Mouse (Mus musculus): Measurements from ENCODE around the gene 2310079G19Rik.

2310079G19Rik gene

DNA sequence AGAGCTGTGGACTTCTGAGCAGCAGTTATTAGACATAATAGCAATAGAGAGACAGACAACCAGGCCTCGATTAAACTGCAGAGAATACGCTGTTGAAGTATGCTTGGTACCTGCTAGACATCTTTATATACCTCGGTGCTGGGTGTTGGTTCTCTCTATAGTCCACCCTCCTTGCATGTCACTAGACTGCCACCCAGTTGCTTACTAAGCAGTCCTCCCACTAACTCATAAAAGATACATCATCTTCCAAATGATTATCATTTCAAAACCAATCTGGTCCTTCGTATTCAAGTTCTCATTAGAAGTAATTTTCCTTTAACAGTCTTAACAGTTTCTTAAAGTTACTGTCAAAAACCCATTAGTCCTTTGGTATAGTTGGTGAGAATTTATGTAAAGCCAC lies at the start of gene 2310079G19Rik:
TSS of gene 2310079G19Rik (minus strand) at position 101 of the 400 bp plus-strand sequence.
- no peak for DNase-seq (ENCODE audit: low spot score)

DNA sequence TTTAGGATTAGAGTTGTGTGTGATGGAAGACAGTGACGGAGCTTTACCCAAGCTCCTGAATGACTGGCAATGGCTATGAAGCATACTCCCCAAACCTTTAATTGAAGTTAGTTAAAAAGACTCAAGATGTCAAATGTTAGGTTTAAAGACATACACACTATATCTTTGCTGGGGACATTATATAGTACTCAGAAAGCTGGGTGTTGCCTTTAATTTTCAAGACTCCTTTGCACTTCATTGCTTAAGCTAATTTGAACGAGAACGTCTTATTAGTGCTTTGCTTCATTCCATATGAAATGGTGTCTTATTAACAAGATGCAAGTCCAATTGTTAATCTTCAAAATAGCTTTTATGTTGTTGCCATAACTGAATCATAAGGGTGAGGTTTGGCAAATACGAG lies 44.1 kb upstream of the 2310079G19Rik start, which contains the start of gene Krtap27-1:
TSS of gene Krtap27-1 (minus strand) at position 101 of the 400 bp plus-strand sequence.
- DNase-seq (ENCODE audit: low spot score), result no peak

DNA sequence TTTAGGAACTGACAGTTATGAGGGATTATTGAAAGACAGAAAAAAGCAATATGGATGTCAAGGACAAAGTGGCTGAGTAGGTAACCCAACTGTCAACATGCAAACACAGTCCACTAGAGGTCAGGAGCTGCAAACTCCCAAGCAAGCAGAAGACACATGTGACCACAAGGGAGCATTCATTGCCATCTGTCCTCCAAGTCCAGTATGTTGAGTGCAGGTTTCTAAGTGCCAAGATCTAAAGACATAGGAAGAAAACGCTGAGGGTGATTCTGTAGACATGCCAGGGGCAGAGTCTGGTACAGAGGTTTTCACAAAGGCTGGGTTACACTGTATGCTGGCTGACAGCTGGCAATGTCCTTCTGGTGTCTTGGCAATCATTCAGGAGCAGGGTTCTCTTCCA lies 30.0 kb upstream of the 2310079G19Rik start:
- no peak for DNase-seq (ENCODE audit: low spot score)

DNA sequence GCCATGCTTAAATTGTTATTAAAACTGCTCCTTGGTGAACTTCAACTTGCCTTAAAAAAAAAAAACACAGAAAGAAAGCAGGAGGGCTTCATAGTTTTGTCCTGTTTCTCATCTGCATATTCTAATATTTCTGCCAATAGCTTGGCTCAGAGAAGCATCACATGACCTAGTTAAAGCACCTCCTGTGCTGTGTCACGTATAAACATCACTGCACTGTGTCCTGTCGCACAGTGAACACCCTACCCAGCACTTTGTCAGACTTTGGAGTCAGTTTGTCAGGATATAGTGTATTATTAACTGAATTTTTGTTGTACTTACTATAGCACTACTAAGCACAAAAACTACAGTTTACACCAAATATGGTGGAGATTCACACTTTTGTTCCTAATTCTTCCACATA lies 24.5 kb upstream of the 2310079G19Rik start:
- no peak for DNase-seq (ENCODE audit: low spot score)

DNA sequence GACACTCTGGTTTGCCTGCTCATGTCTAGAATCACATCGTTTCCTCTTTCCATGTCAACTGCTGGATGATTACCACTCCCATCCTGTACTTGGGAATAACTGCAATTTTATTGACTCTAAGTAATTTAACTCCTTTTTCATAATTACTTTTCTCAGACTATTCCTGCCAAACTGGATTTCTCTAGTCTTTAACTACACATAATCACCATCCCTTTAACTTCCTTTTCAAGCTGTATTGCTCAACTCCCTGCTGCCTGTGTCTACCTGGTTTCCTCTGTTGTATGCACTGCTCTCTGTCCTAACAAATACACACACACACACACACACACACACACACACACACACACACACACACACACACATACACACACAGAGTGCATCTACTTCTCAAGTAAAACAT lies 23.6 kb upstream of the 2310079G19Rik start:
- DNase-seq (ENCODE audit: low spot score), result no peak

DNA sequence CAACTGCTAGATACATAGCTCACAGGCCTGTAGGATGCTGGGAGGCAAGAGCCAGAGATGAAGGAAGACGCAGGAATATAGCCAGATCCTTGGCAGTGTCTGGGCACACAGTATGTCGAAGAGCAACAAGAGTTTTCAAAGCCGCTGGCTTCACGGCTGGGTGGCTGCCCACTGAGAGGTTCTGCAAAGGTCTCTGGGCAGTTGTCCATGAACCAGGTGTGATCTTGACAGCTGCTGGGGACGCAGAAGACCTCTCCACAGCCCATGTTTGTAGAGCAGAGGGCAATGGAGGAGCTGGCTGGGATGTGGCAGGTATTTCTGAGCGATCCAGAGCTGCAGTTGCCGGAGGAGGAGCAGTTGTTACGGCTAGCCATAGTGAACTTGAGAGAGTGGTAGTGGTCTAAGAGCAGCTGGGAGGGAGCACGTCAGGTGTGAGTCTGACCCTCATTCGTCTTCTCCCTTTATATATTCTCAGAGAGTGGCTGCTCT lies 19.9 kb upstream of the 2310079G19Rik start, which contains the start of gene Krtap26-1:
TSS of gene Krtap26-1 (minus strand) at position 439 of the 489 bp plus-strand sequence.
- no peak for DNase-seq (ENCODE audit: low spot score)

DNA sequence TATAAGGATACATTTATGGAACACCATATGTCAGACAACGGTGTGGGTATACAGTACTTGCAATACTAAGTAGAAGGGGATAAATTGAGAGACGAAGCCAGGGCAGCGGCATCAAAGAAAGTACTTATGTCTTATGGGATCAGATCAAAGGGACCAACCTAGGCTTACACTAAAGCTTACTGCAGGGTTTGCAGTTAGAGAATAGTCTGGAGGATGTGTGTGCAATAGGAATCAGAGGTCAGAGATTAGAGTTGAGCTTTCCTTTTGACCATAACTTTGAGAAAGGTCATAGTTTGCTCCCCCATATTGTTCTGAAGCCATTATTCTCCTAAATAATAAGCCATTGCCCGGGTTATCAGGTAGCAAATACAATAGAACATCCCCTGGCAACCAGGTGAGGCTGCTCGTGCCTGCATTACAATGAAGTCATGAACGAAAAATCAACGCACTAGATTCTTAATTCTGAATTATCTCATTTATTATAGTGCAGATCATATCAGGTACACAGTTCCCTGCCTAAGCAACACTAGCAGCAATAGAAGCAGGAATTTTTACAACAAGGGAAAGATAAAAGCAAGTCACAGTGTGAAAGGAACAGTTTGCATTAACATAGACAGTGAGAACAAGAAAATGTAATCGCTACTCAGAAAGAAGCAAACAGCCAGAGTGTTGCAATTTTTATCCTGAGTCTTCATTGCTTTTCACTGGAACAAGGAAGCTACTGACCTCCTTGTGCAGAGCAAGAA lies 19.1 kb upstream of the 2310079G19Rik start:
- no peak for DNase-seq (ENCODE audit: low spot score)

DNA sequence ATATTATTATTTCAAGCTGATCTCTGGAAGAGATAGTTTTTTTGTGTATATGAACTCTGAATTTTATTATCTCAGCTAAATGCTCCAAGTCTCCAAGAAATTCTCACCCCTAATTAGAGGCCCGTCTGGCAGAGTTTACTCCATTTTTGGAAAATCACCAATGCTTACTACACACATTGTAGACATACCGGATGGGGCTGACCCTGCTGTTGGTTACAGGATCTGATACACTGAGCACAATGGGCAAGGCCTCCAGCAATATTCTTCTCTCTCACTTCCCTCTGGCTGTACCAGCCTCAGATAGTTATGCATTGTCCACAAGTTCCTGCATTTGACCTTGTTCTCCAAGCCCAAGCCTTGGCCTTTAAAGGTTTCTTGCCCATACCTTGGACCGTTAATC lies 12.6 kb upstream of the 2310079G19Rik start:
- no peak for DNase-seq (ENCODE audit: low spot score)

DNA sequence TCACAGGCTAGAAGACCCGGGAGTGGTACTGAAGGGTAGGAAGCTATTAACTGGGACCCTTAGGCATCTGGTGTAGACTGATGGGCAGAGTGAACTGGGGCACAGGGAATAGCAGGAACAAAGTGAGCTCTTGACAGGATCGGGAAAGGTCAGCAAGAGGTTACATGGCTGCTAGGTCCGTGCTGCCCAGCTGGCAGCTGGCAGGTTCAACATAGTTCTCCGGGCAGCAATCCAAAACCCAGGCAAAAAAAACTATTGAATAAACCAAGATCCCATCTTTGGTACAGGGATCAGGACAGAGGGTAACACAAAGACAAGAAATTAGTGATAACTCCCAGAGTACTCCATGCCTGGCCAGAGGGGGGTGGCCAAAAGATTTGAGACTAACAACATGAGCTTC lies 7.7 kb upstream of the 2310079G19Rik start:
- DNase-seq (ENCODE audit: low spot score), result no peak

DNA sequence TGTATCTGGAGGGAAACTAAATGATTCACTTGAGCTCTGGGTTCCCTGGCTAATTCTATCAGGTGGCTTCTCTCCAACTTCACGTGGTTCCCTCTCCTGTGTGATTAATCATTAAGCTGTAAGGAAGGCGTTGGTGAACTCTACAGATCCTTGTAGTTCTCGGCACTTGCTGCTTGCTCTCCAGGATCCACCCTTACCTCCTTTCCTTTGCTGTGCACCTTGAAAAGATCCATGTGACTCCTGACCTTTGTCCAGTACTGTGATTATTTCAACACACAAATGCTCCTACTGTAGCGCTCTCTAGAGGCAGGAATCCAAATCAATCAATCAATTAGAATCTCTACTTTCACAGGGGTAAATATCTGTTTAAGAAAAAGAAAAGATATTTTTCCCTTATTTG lies 4.0 kb upstream of the 2310079G19Rik start:
- no peak for DNase-seq (ENCODE audit: low spot score)

DNA sequence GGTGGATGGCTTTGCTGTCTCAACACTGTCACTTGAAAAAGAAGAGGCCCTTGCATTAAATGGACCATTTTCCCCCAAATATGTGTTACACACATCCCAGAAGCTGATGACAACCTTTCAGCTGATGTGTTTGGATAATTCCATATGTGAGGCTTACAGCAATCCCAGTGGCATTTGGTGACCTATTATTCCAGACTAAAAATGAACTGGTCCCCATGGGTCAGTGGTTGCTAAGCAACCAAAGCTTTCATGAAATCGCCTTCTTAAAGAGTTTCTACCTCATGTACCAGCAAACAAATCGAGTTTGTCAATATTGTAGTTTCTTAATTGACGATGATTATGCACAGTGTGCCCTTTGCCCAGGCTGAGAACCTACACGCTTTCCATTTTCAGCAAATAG lies 14.8 kb downstream of the 2310079G19Rik start:
- no peak for DNase-seq (ENCODE audit: low spot score)

DNA sequence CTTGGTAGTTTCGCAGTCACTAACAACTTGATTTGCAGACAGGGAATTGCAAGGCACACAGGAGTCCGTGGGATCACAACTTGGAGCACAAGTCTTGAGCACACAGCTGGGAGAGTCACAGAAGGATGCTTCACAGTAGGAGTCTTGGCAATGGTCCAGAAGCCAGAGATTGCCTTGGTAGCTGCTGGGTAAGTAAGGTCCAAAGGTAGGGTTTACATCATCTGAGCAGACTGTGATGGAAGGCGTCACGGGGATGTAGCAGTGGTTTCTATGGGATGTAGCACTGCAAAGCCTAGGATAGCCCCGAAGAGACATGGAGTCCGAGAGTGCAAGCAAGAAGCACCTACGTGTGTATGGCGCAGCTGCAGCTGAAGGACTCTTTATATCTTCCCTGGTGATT lies 15.5 kb downstream of the 2310079G19Rik start, which contains the start of gene Krtap24-1:
TSS of gene Krtap24-1 (minus strand) at position 358 of the 400 bp plus-strand sequence.
- DNase-seq (ENCODE audit: low spot score), result no peak

DNA sequence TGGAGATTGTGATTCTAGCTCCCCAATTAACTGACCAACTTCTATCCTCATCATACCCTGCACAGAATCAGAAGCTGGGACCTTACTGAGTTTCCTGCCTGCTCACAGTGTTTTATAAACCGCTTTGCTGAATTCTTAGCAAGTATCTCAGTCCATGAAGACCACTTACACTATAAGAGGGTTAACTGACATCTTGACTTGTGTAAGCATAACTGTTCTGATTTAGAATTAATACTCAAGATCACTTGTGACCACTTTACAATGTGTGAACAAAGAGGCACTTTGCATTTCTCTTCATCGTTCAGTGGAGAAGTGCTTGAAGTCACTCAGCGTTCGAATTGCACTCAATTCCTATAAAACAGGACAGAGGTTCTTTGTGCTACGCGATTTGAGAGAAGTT lies 22.9 kb downstream of the 2310079G19Rik start:
- no peak for DNase-seq (ENCODE audit: low spot score)

DNA sequence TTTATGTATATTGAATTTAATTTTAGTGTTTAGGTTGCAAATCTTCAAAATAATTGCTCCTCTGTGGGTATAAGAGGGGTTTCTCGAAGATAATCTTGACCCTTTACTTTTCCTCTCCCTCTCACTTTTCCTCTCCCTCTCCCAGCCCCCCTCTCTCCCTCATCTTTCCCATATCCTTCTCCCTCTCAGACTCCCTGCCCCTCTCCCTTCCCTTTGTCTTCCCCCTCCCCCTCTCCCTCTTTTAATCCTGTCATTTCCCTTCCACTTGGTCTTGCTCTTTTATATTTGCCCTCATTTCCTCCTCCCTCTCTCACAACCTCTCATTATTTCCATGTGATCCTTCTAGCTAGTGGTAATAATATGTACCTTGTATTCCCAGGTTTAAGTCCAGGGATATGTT lies 25.0 kb downstream of the 2310079G19Rik start:
- DNase-seq (ENCODE audit: low spot score), result no peak

DNA sequence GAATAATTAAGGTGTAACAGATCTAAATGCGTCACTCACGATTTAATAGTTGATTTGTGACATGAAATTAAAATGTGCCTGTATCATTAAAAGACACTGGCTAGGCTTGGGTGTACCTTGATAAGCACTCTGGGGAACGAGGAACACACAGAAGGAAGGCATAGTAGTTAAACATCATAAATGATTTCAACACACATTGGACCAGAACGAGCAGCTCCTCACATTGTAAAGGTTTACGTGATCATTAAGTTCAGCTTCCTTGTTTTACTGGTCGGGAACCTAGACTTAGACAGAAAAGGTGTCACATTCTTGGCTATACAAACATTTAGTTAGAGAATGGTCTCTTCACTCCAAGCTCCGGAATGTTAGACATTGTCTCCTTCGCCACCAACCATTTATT lies 27.2 kb downstream of the 2310079G19Rik start:
- DNase-seq (ENCODE audit: low spot score), result no peak

DNA sequence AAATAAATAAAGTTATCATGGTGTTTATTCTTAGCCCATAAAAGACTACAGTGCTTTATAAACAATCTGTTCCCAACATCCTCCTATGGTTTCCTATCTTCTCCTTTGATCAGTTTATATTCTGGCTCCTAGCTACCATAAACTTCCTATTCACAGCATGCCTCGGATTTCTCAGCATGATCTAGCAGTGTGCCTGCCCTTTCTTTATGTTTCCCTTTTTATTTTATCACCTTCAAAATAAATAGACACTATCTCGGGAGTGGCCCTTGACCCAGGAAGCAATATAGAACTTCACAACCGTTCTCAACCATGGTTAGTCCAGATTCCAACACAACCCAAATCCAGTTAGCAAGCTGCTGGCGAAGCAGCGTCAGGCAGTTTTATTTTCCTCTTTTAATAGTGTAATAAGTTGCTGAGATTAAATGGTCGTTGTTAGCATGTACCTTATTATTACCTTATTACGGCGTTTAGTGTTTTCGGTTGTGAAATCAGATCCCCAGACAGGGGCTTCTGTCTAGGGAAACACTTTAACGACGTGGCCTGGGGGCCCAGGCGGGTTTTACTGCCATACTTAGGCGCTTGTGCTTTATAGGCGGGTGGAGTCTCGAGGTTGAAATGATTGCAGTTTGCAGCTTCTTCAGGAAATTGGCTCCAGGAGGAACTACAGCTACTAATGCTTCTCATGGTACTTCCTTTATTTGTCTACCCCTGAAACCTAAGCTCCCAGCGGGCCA lies 27.8 kb downstream of the 2310079G19Rik start:
- DNase-seq (ENCODE audit: low spot score), result no peak

DNA sequence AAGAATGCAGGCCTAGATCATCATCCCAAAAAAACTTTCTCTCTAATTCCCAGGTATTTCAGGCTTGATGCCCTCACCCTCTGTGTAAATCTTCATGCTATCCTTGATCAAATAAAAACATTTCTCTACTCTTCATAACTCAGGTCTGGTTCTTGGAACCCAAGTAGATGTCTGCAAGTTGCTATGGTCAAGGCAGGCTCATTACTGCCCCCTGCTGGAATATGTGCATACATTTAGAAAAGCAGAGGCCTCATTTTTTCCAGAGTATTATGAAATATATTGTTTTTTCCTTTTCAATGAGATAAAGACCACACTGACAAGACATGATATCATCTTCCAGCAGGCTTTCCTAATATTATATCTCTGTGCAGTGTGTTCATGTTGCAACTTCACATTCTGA lies 34.7 kb downstream of the 2310079G19Rik start:
- DNase-seq (ENCODE audit: low spot score), result no peak

DNA sequence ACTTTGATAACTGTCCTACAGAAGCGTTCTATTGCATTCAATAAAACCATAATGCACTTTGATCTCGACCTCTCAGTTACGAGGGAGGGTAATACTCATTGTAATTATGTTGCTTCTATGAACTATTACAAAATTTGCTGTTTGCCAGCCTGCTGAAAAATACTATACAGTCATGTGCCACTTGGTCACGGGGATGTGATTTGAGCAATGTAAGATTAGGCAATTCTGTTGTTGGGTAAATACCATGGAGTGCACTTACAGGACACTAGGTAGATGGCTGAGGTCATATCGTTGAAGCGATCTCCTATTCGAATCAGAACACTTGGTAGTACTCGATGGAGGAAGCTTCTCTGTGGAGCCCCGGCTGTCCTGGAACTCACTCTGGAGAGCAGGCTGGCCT lies 44.1 kb downstream of the 2310079G19Rik start:
- DNase-seq (ENCODE audit: low spot score), result no peak

Measured in layer of hippocampus, adult 9-10 months (tissue).